Mouse (Mus musculus): ENCODE data around the gene Gm6268. TPM values are rescaled to one million over a fixed set of nuclear protein-coding genes. Genes with fewer than 3 reads are reported as not detected.

Gene Gm6268
- polyA plus RNA-seq (2012; ENCODE audit: low replicate concordance): not detected in 2 replicates

DNA sequence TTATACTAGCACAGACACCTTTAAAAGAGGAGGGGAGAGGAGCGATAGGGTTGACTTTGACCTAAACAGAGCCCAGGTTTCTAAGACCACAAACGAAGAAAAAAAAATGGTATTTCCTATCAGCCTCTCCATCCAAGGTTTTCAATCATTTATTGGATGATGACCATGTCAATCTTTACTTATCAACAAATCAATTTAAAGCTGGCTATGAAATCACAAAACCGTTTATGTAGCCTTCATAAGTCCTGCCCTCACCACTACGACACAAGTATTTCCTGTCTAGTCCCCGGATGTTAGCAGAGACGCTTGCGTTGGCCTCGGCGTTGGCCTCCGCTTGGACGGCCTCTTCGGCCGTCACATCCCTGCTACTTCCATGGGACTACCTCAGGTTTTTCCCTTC lies at the start of gene Gm6268:
Gene Gm6268, plus strand, starts transcription at position 301 of the 400 bp plus-strand sequence.

Other genes with a start within 250 kb of the Gm6268 start
- gene Zcchc12, start 205.4 kb upstream of the Gm6268 start, polyA plus RNA-seq (2012; ENCODE audit: low replicate concordance): not detected in 2 replicates
- gene Lonrf3, start 72.9 kb upstream of the Gm6268 start, polyA plus RNA-seq (2012; ENCODE audit: low replicate concordance): 0.17 and 0.34 TPM in 2 replicates
- gene Gm14569, start 90.5 kb downstream of the Gm6268 start, polyA plus RNA-seq (2012; ENCODE audit: low replicate concordance): not detected in 2 replicates
- gene Pgrmc1, start 196.9 kb downstream of the Gm6268 start, polyA plus RNA-seq (2012; ENCODE audit: low replicate concordance): 63.4 and 90.4 TPM in 2 replicates
- gene Akap17b, start 244.1 kb downstream of the Gm6268 start, polyA plus RNA-seq (2012; ENCODE audit: low replicate concordance): 0.36 and 0.57 TPM in 2 replicates